Mouse (Mus musculus): ENCODE data around the gene Tshz2. TPM values are rescaled to one million over a fixed set of nuclear protein-coding genes. Genes with fewer than 3 reads are reported as not detected.
"Not testable (repeated sequence)": the region's sequence is repeated elsewhere in the genome, so short reads cannot be mapped to it uniquely, and the experiment has no call there.

Tshz2 gene
- polyA plus RNA-seq, 1 experiment from 2014 or later, result 43.0 TPM

DNA sequence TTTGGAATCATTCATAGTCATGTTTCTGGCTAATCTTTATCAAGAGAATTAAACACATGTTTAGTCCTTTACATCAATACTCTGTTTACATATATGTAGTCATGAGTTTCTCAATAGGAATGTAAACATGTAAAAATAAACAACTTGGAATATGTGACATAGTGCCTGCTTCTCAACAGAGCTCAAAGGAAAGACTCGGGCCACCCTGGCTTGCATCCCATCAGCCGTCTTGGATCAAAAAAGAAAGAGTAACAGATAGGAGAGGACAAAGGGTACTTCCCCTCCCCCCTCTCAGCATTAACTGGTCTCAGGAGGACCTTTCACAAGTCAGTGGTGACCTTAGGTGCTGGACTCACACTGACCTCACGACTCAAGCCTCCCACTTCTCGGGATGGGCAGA lies 142.3 kb downstream of the Tshz2 start:
- Histone ChIP-seq H3K9ac (no peak overlapping the region), H3K9me3 (no peaks in the 10 kb centered on the region), H3K4me3 (no peak overlapping the region), H3K36me3 (no peaks in the 10 kb centered on the region), H3K27ac (no peak overlapping the region), H3K4me1 (replicated peaks) (peaks cover 24% of the 10 kb centered on the region), H3K27me3 (no peaks in the 10 kb centered on the region), H3K4me2 (no peak overlapping the region)
- ATAC-seq (ENCODE audit: low FRiP score), result no peak
- WGBS, result 43% methylated on average over 4 of the region's 4 CpGs

DNA sequence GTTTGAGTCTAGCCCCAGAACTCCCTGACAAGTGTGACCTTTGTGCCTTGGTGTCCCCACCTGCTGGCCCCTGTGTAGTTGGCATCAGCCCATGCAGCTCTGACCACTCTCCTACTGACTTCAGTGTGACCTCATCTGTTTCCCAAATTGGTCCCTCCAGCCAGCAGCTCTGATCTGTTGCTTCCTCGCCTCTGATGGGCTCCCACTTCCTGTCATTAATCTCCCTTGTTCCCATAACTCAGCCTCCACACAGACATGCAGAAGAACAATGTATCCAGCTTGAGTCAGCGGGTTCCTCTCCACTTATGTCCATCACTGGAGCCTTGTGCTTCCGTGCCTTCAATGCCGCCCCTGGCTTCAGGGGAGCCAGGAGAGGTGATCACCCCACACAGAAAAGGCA lies 144.4 kb downstream of the Tshz2 start:
- no peaks in the 10 kb centered on the region for H3K9me3 ChIP-seq
- H3K36me3 ChIP-seq, result no peaks in the 10 kb centered on the region
- no peak overlapping the region for H3K4me3 ChIP-seq
- H3K4me1 ChIP-seq (replicated peaks), result peaks cover 30% of the 10 kb centered on the region
- H3K4me2 ChIP-seq, result no peak overlapping the region
- ATAC-seq (ENCODE audit: low FRiP score), result no peak
- WGBS, result 45% methylated on average over 4 of the region's 4 CpGs
- no peak overlapping the region for H3K9ac ChIP-seq
- H3K27me3 ChIP-seq, result no peaks in the 10 kb centered on the region
- no peak overlapping the region for H3K27ac ChIP-seq

DNA sequence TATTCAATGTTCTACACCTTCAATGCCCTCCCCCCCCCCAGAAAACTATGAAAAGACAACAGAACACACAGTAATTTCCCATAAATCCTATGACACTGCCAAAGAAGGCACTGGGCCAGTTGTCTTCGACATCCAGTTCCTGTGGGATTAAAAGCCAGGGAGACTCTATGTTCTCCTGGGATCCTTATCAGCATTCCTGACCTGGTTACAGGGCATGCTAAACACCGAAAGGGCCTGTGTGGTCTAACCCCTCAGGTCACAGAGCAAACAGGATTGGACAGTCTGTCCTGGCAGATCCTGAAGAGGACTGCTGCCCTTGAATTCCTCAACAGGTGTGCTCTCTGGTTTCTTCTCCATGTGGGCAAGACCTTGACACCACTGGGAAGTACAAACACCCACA lies 145.0 kb downstream of the Tshz2 start:
- peaks cover 32% of the 10 kb centered on the region for H3K4me1 ChIP-seq (replicated peaks)
- H3K36me3 ChIP-seq, result no peaks in the 10 kb centered on the region
- H3K4me3 ChIP-seq, result no peak overlapping the region
- ATAC-seq (ENCODE audit: low FRiP score), result no peak
- no peak overlapping the region for H3K27ac ChIP-seq
- WGBS, result 85% methylated on average over 2 of the region's 2 CpGs
- H3K27me3 ChIP-seq, result no peaks in the 10 kb centered on the region
- H3K9ac ChIP-seq, result no peak overlapping the region
- no peak overlapping the region for H3K4me2 ChIP-seq
- H3K9me3 ChIP-seq, result no peaks in the 10 kb centered on the region

DNA sequence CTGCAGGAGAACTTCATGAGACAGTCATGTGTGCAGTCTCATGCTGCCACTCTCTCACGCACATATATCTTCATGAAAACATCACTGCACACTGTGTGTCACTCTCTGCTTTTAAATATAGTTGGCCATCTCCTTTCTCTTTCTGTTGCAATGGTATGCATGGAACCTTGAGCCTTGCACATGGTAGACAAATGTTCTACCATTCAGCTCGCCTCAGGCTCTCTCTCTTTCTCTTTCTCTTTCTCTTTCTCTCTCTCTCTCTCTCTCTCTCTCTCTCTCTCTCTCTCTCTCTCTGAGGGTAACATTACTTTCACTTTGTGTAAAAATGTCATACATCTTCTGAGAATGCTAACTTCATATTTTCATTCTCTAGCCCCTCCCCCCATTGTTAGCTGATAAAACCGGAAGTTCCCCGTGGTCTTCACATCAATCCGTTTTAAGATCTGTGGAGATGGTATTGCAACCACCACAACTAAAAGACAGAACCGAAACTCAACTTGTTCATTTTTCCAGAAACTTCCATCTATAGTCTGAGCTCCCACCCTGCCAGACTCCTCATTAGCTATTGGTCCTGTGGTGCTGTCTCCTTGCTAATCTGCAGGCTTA lies 146.0 kb downstream of the Tshz2 start:
- H3K4me2 ChIP-seq, result no peak overlapping the region
- no peaks in the 10 kb centered on the region for H3K9me3 ChIP-seq
- no peaks in the 10 kb centered on the region for H3K36me3 ChIP-seq
- H3K27ac ChIP-seq, result no peak overlapping the region
- H3K9ac ChIP-seq, result no peak overlapping the region
- H3K27me3 ChIP-seq, result no peaks in the 10 kb centered on the region
- H3K4me1 ChIP-seq (replicated peaks), result peaks cover 38% of the 10 kb centered on the region
- ATAC-seq (ENCODE audit: low FRiP score), result no peak
- no peak overlapping the region for H3K4me3 ChIP-seq
- WGBS, result 93% methylated on average over 6 of the region's 6 CpGs

DNA sequence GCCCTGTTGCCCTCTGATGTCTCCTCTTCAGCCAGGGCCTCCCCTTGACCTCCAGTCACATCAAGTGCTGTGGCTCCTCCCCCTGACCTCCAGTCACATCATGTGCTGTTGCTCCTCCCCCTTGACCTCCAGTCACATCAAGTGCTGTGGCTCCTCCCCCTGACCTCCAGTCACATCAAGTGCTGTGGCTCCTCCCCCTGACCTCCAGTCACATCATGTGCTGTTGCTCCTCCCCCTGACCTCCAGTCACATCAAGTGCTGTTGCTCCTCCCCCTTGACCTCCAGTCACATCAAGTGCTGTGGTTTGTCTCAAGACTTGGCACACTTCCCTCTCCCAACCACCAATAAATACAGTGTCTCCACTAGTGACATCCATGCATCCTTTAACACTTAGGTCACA lies 148.9 kb downstream of the Tshz2 start:
- H3K4me2 ChIP-seq; H3K36me3 ChIP-seq; H3K9ac ChIP-seq; H3K9me3 ChIP-seq; H3K27ac ChIP-seq; H3K27me3 ChIP-seq; H3K4me3 ChIP-seq; ATAC-seq (ENCODE audit: low FRiP score): not testable (repeated sequence)
- peaks cover 32% of the 10 kb centered on the region for H3K4me1 ChIP-seq (replicated peaks)

DNA sequence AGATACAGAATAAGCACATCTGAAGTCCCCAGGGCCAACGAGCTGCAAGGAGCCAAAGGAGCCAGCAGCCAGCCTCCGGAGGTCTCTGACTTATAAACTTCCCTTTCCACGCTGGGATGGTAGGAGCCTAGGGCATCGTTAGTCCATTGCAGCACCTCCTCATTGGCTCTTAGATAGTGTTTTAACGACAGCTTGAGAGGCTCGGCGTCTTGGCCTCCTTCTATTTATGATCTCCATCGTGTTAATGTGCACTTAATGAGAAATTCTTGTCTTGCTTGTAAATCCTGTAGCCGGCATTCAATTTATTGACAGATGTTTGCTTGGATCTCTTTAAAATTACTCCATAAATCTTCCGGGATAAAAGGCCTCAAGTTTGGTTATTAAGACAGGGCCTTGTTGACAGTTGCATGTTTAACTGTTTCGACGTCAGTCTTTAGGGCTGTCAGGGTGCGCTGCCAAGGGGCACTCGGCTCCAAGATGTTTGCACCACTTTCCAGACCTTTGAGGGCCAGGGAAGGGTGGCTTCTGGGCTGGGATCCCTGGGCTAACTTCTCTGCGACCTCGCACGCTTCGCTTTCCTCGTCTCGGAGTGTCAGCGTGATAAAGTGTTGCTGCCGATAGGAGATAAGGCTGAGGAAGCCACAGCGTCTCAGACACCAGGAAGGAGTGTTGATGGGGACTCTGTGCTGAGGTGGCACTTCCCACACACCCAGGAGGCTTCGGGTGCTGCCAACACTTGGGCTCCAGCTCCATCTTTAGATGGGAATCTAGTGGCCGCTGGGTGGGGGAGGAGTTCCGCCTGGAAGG lies 150.3 kb downstream of the Tshz2 start:
- Histone ChIP-seq H3K9me3 (no peaks in the 10 kb centered on the region), H3K27me3 (no peaks in the 10 kb centered on the region), H3K4me1 (replicated peaks) (peaks cover 39% of the 10 kb centered on the region), H3K4me2 (no peak overlapping the region), H3K36me3 (no peaks in the 10 kb centered on the region), H3K4me3 (no peak overlapping the region), H3K27ac (peak overlapping the region; percentile 30; the same call in 1 of the 2 replicates), H3K9ac (no peak overlapping the region)
- WGBS, result 78% methylated on average over 26 of the region's 26 CpGs
- ATAC-seq (ENCODE audit: low FRiP score), result no peak

DNA sequence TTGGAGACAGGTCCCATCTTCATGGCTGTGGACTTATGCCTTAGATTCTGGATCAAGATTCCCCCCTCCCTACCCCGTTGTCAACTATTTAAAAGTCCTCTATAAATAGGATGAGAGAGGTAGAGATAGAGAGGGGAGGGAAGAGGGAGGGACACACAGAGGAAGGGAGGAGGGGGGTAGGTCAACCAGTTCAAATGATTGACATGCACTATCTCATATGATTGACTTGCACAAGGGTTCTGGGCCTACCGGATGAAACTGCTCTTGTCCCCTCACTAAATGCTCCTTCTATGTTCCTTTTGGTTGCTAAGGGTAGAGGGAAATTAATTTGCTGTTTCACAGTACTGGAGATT lies 150.8 kb downstream of the Tshz2 start:
- Histone ChIP-seq H3K4me1 (replicated peaks) (peaks cover 40% of the 10 kb centered on the region), H3K9me3 (no peaks in the 10 kb centered on the region), H3K4me3 (no peak overlapping the region), H3K36me3 (no peaks in the 10 kb centered on the region), H3K4me2 (no peak overlapping the region), H3K27ac (peak overlapping the region; percentile 30; the same call in 1 of the 2 replicates), H3K27me3 (no peaks in the 10 kb centered on the region), H3K9ac (no peak overlapping the region)
- WGBS, result 95% methylated on average over 2 of the region's 2 CpGs
- no peak for ATAC-seq (ENCODE audit: low FRiP score)

DNA sequence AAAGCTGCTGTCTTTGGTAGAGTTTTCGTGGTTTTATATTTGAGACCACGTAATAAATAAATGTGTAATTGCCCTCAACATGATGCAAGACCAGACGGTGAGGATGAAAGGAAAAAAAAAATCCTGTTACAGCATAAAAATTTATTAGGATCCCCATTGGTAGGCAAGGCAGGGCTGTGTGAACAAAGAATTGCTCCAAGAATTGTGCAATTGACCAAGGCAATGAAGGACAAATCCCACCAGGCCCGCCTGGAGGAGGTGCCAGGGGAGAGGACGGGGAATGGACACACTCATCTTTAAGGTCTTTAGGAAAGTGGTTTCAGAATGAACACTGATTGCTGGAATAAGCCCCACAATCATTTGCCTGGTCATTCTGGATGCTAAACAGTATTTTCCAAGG lies 154.6 kb downstream of the Tshz2 start:
- Histone ChIP-seq H3K4me3 (no peak overlapping the region), H3K4me2 (no peak overlapping the region), H3K27ac (peak overlapping the region; percentile 62; the same call in 1 of the 2 replicates), H3K36me3 (no peaks in the 10 kb centered on the region), H3K9ac (no peak overlapping the region), H3K9me3 (no peaks in the 10 kb centered on the region), H3K27me3 (no peaks in the 10 kb centered on the region), H3K4me1 (replicated peaks) (peaks cover 47% of the 10 kb centered on the region)
- no peak for ATAC-seq (ENCODE audit: low FRiP score)
- WGBS, result 62% methylated on average over 5 of the region's 5 CpGs

DNA sequence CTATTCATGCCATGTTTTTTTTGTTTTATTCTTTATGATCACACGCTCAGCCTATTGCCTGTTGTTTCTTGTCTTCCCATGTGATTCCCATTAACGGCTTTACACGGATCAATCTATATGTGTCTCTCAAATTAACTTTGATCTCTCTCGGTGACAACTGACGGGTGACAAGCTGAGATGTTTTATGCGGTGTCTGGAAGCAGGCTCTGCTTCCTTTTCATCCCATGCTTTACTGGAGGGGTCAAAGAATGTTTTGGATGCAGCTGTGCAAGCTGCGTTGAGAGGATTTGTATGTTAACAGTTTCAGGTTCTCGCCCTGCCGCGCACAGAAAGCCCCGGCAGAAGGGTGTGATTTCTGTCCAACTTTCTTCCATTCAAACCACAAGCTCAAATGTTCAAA lies 155.1 kb downstream of the Tshz2 start:
- Histone ChIP-seq H3K9ac (no peak overlapping the region), H3K4me1 (replicated peaks) (peaks cover 49% of the 10 kb centered on the region), H3K4me2 (no peak overlapping the region), H3K36me3 (no peaks in the 10 kb centered on the region), H3K27me3 (no peaks in the 10 kb centered on the region), H3K9me3 (no peaks in the 10 kb centered on the region), H3K4me3 (no peak overlapping the region), H3K27ac (peak overlapping the region; percentile 62; the same call in 1 of the 2 replicates)
- no peak for ATAC-seq (ENCODE audit: low FRiP score)
- 53% methylated on average over 11 of the region's 11 CpGs for WGBS

DNA sequence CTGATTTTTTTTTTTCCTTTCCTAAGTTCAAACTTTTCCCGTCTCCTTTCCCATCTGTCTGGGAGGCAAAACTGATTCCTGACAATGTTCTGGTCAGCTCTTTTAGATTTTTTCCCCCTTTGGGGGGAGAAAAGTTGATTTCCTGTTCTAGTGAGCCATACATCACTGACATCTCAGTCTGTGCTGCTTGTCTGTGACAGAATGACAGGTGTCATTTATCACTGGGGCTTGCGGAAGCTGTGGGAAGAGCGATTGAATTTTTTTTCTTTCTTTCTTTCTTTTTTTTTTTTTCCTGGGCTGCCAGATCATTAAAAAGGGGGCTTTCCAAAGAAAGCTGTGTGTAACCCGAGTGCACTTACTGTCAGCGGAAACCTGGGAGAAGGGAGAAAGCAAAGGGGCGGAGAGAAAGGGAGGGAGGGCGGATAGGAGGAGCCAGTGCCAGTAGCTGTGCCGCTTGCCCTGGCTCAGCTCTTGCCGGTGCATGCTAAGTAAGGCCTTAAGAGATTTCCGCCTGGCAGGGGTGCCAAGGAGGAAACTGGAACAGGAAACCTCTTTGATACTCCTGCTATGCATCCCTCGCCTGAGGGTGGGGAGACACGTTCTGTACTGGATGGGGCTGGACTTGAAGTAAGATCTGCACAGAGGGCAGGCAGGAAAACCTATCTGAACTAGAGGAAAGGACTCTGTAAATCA lies 157.8 kb downstream of the Tshz2 start:
- Histone ChIP-seq H3K9me3 (no peaks in the 10 kb centered on the region), H3K36me3 (no peaks in the 10 kb centered on the region), H3K27me3 (no peaks in the 10 kb centered on the region), H3K4me2 (peak overlapping the region; percentile 53), H3K9ac (peak overlapping the region; percentile 55), H3K4me1 (replicated peaks) (peaks cover 50% of the 10 kb centered on the region), H3K4me3 (peak overlapping the region; percentile 24), H3K27ac (peak overlapping the region; percentile 80)
- ATAC-seq (ENCODE audit: low FRiP score), result peak; percentile 69
- WGBS, result under 1% methylated on average over 12 of the region's 12 CpGs

DNA sequence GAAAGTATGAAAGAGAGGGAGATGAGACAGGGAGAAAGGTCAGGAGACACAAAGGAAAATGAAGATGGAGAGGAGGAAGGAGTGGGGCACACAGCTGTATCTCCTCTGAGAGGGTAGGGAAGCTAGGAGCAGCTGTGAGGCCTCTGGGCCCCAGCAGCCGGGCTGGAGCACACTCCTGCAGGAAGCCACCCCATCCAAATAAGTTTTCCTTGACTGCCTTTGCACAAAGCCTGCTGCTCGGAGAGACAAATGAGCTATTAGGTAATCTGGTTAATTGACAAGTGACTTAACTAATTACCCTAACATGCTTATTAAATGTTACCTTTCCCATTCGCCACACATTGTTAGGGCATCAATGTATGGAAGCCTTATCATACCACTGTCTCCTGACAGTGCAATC lies 159.9 kb downstream of the Tshz2 start:
- Histone ChIP-seq H3K36me3 (no peaks in the 10 kb centered on the region), H3K4me1 (replicated peaks) (peaks cover 42% of the 10 kb centered on the region), H3K4me3 (no peak overlapping the region), H3K4me2 (no peak overlapping the region), H3K27me3 (no peaks in the 10 kb centered on the region), H3K9ac (no peak overlapping the region; the same call in 1 of the 2 replicates), H3K27ac (peak overlapping the region; percentile 77), H3K9me3 (no peaks in the 10 kb centered on the region)
- WGBS, result 21% methylated on average over 3 of the region's 3 CpGs
- no peak for ATAC-seq (ENCODE audit: low FRiP score)

DNA sequence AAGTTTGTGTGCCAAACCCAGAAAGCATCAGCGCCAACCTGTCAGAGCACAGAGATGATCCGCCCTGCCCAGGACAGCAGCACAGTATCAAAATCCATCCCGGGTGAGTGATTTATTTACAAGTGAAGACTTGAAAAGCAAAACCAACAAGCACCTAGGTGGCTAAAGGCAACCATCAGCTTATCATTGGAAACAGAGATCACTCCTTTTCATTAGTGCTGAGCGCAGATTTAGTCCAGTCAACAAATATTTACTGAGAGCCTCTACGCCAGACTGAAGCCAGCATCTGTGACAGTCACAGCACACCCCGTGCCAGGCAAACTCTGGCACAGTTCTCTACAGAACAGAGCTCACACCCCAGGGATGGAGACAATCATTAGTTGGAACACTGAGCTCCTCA lies 169.4 kb downstream of the Tshz2 start:
- H3K27me3 ChIP-seq, result no peaks in the 10 kb centered on the region
- no peak overlapping the region for H3K4me2 ChIP-seq
- H3K27ac ChIP-seq, result no peak overlapping the region
- WGBS, result 95% methylated on average over 6 of the region's 6 CpGs
- no peak overlapping the region for H3K9ac ChIP-seq
- no peaks in the 10 kb centered on the region for H3K4me1 ChIP-seq (replicated peaks)
- no peaks in the 10 kb centered on the region for H3K36me3 ChIP-seq
- H3K9me3 ChIP-seq, result no peaks in the 10 kb centered on the region
- H3K4me3 ChIP-seq, result no peak overlapping the region
- no peak for ATAC-seq (ENCODE audit: low FRiP score)

All from hindbrain, embryonic 13.5 days (tissue).